Mouse (Mus musculus) retina, postnatal 1 day (tissue): Measurements from ENCODE around the gene Higd2a.
"Not testable (repeated sequence)": the region's sequence is repeated elsewhere in the genome, so short reads cannot be mapped to it uniquely, and the experiment has no call there.

ENCODE experiments used
- DNase-seq: peaks from one replicate; pipeline ENCODE4 v3.0.0-alpha.2; 2012

The Higd2a gene

DNA sequence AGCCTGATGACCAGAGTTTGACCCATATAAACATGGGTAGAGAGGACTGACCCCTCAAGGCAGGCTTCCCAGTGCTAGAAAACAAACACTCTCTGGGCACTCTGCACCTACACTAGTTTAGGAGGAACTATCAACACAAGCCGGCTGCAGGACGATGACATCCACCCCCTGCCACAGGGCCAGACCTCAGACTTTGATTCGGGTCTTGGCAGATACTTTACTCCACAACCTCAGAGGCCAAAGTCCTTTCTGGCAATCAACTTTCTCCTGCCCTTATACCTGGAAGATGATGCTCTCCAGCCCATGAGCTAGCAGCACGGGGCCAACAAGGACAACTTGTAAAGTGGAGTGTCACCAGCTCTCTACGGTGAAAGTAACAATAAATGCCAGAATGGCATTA is 7.1 kb upstream of the Higd2a start:
- DNase-seq = no peak

DNA sequence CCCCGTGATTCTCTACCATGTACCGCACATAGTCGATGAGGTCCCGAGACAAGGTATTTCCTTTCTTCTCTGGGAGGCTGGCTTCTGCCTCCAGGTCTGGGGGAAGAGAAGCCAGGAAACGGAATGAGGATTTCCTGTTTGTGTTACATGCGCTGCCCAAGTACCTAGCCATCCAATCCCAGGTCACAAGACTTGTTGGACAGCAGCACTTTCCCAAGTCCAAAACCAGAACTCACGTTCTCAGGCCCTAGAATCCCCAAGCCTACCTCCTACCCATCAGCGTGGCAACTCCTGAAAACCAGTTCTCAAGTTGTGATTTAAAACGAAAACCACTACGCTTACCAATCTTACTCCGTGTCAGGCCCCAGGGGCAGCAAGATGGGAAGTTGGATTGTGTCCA is 4.2 kb upstream of the Higd2a start:
- DNase-seq = no peak

DNA sequence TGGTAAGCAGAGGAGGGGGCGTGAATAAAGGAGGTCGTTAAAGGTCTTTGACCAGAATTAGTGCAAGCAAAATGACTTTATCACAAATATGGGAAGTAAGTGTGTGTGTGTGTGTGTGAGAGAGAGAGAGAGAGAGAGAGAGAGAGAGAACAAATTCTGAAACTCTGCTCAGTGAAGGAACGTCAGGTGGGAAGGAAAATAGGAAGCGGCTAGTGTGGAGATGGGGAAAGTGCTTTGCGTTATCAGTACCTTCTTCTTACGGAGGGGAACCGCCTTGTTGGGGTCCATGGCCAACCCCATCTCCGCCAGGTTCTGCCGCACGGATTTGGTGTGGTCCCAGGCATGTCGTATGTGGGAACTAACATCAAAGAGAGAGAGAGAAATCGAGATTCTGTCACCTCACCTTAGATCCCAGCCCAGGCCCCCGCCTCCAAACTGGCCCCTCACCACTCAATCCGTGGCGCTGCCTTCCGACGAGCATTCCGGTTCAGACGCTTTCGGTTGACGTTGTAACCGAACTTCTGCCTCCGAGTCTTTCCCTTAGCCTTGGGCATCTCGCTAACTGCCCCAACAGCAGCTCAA is 502 bp upstream of the Higd2a start:
- no peak for DNase-seq

DNA sequence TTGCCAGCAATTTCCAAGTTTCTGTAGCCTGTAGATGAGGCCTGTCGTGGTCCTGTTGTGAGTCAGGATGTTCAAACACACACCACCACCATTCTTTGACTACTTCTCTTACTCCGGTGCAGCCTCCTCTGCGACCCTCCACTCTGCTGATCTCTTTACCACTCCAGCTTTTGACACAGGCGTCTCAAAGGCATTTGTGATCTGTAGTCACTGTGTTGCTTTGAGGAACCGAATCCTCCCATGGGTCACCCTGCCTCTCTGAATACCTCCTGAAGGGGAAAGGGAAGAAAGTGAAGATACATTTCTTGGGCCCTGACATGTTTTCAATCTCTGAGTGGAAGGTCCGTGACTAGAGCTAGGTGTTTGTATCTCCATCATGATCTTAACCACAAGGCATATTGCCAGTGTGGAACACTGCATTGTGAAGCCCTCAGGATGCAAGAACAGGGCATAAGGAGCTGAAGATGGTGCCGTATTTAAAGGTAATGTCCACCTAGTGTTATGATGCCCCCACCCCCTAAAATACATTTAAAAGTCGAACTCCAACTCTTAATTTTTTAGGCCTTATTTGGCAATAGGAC is 1.9 kb downstream of the Higd2a start:
- no peak for DNase-seq

DNA sequence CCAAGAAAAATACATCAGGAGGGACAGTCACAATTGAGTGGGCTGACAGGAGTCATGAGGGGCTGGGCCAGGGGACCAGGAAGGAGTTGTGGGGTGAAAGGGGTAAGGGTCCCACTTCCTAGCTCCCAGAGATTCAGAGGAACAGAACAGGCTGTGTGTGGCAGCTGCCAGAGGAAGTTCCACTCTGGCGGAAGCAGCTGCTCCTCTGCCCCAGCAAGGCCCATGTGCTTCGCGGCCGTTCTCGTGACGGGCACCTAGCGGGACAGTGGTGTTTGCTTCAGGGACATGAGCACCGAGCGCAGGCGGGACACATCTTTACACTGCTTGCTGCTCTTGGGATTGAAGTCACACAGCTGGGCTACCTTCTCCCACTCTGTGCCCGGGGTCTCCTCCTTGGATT is 3.6 kb downstream of the Higd2a start:
- DNase-seq = no peak

DNA sequence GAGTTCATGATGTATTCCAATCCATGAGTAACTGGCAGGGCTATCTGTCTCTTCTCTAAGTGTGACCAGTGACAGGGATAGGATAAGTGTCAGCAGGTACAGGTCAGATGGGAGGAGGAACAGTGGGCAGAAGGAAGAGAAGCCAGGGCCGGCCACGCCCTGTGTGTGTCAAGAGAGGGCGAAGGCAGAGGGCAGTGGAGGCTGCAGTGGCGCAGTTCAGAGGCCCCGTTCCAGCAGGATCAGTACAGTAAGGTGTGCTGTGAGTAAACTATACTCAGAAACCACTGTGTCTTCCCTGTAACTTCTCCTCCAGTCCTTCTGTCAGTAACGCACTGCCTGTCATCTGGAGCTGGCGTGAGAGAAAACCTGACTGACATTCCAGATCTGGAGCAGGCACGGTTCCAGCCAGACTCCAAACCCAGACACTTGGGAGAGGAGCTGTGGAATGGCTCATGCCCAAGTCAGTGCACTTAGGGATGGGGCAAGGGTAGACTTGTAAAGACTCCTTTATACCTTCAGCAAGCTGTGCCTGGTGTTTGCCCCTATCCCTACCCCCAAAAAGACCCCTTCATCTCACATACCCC is 6.2 kb downstream of the Higd2a start:
- no peak for DNase-seq

DNA sequence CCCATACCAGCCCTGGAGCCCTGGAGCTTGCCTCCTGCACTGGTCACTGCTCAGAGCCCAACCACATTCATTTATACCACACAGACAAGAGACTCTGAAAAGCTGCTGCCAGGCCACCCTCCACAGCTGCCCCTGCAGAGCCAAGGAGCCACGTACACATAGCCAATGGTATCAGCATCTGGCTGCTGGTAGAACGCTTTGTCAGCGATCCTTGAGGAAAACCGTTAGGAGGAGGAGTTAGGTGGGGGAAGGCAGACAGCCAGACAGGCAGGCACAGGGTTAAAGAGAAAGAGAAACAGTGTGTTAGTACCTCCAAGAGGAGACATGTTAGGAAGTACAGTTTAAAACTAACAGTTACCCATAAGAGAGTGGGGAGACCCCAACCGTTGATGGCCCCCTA is 6.9 kb downstream of the Higd2a start:
- no peak for DNase-seq

DNA sequence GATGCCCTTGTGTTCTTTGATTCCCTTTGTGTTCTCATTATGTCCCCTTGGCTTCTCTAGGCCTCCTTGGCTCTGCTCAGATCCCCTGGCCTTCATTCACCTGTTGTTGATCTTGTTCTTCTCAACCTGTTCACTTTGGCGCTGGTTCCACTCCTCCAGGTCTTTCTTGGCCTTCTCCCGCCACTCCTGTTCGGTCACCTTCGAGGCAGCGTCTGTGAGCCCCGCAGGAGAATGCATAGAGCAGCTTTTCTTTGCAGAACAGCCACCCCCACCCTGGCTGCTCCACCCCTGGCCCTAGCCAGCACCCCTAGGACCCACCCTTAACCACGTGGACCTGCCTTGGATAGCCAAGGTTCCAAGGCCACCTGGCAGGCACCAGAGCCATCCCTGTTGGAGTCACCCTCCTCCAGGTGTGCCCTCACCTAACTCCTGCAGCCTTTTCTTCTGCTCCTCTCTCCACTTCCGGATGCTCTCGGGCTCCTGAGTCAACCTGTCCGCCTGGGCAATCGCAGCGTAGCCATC is 8.7 kb downstream of the Higd2a start:
- DNase-seq = no peak

DNA sequence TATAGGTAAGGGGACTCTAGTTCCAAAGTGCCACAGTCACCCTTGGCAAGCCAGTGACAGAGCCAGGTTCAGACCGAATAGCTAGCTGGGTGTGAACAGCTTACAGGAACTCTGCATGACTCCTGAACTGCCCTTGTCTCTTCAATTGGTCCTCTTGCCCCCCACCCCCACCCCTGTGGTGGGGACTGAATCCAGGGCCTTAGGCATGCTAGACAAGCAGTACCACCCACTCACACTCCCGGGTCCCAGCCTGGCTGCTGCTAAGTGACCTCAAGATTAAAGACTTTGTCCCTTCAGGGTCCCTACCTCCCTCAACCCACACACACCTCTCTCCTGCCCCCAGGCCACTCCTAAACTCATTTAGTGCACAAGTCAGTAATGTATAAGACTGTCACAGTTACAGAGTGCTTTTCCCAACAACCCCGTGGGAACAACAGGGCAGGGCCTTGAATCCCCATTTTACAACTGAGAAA is 12.7 kb downstream of the Higd2a start:
- DNase-seq = no peak

DNA sequence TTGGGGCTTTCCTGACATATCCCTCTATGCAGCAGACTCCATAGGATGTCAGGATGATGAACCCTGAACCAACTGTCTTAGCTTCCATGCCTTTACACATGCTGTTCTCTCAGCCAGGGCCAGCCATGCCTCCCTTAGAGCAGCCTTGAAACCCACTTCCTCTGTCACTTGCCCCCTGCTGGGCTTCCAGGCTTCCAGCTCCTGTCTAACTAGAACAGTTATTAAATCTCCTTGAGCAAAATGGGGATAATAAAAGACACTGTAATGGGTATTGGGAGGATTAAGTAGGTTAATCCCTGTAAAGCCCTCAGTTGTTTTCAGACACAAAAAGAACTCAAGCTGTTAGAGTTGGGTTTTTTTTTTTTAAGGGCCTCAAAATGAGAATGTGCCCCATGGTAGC is 13.5 kb downstream of the Higd2a start:
- DNase-seq = peak; percentile 85

DNA sequence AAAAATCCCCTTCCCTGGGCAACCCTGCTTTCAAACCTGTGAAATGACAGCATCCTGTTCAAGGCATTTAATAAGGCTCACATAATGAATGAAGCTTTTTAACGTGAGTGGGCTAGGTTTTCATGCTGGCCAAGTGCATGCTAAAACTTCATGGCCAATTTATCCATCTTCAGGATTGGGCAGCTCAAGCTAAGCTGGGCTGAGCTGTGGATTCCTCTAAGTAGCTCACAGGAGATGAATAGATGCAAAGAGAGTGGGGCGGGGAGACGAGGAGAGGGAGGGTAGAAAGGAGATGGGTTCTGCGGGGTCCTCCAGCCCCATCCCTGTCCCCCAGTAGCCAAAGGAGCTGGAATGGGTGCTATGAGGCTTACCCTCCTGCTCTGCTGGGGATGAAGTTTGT is 14.2 kb downstream of the Higd2a start:
- peak; percentile 76 for DNase-seq

DNA sequence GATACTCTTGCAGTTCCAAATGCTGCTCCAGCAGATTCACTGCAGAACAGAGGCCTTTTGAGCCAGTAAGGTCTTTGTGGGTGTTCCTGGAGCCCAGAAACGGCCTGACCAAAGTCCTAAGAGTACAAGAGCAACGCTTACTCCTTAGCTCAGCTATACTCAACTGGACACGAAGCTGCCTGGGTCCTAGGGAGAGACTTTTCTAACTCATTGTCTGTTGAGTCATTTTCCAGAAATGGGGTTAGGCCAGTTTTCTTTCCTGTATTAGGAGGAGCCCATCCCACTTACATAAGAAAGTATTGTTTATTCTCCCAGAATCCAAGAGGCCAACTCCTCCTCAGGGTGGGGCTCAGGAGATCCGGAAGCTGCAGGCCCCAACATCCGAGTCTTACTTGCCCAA is 15.4 kb downstream of the Higd2a start:
- no peak for DNase-seq

DNA sequence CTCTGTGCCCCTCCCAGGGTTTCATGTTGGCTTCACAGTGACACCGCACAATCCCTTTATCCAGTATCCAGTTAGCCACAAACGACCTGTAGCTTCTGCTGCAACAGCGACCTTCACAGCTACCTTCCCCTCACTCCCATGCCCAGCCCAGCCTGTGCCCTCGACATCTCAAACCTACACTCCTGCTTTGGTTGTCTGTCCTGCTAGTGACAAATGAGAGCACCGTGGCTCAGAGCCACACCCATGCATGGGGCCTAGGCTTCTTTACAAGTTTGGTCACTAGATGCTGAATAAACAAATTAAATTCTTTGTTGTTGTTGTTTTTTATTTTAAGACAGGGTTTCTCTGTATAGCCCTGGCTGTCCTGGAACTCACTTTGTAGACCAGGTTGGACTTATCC is 17.2 kb downstream of the Higd2a start:
- DNase-seq = no peak

DNA sequence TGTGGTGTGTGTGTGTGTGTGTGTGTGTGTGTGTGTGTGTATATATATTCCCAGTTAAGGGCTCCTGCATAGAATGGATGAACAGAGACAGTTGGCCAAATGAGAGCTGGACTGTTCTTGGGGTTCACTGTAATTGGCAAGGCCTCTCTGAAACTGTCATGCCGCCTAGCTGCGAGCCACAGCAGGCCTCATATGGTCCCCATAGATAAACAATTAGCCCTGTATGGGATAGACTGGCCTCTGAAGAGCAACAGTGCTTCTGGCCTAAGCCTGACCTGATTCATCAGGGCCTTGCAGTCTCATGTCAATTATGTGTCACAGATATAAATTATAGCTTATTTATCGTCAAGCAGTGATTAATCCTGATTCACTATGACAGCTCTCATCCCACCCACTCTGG is 18.0 kb downstream of the Higd2a start:
- peak; percentile 53 for DNase-seq

DNA sequence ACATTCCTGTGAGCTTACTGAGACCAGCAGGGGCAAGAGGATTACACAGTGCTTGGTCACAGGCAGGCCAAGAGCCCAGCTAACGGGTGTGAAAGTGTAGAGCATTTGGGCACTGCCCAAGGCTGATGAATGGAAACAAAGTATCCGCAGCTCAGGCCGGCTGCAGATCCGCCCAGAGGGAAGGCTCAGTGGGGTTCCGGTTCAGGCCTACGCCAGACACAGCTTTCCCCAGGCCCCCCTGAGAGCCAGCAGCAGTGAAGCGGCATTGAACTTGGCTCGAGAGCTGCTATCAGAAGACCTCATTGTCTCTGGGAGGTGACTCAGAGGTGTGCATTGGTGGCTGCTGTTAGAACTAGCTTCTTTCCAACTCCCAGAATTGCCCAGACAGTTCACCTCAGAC is 18.7 kb downstream of the Higd2a start:
- peak; percentile 81 for DNase-seq

DNA sequence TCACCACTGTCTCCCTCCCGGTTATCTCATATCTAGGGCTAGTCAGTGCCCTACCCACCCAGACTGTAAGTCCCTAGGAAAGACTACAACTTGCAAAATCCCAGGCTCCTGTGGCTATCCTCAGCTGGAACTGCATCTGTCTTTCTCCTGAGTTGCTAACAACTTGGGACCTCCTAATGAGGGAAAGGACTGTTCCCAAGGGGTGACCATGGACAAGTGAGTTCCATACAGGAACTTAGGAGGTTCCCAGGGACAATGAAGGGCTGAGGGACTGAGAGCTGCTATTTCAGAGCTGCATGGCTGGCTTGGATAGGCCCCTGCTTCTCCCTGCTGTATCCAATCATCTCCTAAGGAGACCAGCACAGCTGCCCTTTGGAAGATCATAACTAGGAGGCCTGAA is 19.3 kb downstream of the Higd2a start:
- peak; percentile 60 for DNase-seq

DNA sequence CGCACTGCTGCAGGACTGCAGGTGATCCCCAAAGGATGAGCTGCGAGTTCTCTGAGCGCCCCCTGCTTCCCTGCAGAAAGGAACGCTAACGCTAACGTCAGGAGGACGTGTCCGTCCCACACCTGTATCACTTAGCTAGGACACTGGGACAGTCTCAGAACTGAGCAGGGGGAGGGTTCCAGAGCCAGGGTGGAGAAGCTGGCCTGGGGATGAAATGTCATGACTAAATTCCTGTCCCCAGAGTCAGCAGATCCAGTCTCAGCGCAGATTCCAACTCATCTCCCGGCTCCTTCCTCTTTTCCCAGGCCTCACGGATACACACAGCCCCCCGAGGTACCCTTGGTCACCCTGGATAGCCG is 20.6 kb downstream of the Higd2a start:
- no peak for DNase-seq

DNA sequence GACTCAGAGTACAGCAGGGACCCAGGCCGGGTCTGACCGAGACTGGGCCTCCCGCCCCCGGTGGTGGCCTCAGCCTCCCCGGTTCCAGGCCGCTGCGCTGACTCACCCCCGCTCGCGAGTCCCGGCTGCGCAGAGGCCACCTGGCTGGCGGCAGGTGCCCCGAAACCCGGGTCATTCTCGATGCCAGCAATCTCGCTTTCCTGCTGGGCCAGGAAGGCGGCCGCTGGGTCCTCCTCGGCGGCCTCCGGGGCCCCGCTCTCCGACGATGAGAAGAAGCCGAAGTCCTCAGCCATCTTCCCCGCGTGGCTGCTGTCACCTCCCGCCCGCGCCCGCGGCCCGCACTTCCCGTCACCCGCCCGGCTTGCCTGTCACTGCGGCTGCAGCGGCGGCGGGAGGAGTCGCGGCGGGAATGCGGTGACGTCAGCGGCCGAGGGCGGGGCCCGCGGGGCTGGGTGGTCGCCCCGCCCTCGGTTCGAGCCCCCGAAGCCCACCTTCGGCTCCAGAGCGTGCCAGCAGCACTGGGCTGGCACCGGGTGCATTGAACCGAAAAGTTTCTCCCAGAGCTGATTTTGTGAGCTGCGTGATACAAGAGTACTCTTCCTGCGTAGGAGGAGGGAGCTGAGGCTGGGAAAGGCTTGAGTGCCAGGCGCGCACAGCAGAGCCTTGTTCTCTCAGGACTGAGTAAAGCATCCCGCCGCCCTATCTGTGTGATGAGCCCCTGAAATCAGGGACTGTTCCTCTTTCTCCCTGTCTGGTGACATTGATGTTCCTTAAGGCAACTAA is 21.2 kb downstream of the Higd2a start, which contains the start of gene Cltb:
Cltb (minus strand) TSS at position 373 of the 783 bp plus-strand sequence.
- DNase-seq = peak; percentile 90

DNA sequence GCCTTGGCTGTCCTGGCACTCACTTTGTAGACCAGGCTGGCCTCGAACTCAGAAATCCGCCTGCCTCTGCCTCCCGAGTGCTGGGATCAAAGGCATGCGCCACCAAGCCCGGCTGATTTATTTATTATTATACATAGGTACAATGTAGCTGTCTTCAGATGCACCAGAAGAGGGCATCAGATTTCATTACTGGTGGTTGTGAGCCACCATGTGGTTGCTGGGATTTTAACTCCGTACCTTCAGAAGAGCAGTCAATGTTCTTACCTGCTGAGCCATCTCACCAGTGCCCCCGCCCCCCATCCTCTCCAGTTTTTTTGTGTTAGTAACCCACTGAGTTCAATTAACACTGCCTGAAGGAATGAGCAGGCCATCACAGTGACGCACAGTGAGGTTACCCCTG is 23.1 kb downstream of the Higd2a start:
- not testable (repeated sequence) for DNase-seq

DNA sequence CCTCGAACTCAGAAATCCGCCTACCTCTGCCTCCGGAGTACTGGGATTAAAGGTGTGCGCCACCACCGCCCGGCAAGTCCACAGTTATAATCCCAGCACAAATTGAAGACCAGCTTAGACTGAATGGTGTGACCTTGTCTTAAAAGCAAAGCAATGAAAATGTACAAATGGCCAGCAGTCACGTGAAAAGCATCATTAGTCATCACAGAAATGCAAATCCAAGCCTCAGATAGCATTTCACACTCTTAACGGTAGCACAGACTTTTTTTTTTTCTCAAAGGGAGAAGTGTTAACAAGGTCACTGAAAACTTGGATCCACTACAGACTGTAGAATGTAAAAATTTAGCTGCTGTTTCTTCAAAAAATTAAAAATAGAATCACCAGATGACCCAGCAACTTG is 26.3 kb downstream of the Higd2a start:
- DNase-seq = no peak

DNA sequence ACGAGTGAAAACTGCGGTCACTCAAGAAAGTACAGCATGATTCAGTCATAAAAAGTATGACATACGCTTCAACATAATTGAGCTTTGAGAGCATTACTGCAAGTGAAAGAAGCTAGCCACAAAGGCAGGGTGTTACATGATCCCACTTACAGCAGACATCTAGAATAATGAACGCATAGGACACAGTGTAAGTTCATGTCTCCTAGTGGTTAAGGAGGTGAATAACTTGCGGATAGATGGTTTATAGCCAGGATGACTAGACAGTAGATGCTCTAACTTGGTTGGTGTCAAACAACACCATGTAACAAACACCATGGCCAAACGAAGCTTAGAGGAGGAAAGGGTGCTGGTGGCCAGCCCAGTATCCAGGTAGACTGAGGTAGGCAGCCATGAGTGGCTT is 27.0 kb downstream of the Higd2a start:
- DNase-seq = peak; percentile 20

DNA sequence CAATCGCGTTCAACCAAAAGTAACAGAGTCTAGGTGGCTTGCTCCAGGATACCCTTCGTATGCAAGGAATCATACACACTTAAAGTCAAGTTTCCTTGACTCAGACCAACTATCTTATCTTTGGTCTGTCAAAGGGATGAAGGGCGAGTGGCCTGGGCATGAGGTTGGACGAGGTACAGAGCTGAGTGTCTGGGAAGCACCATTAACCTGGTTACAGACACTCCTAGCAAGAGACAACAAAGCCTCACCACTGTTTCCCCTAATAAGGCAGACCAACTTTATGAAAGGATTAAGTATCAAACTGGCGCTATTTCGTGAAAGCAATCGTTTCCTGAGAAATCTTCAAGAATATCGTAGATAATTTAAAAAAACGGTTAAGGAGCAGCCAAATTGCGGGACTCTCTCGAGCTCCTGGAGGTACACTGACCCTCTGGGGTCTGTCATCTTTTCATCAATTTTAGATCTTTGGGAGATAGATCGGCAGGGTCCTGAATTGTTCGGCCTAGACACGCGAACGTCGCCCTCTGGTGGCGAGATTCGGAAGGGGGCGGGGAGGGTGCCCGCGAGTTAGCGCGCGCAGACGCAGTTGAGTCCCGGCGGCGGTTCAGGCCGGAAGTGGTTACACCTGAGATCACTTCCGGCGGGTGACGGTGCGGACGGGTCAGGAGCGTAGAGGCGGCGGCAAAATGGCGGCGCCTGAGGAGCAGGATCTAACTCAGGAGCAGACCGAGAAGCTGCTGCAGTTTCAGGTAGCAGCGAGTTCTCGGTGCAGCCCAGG is 31.3 kb downstream of the Higd2a start, which contains the start of gene Faf2:
Faf2 (plus strand) TSS at position 630 of the 778 bp plus-strand sequence.
- peak; percentile 98 for DNase-seq
